Mouse (Mus musculus): ENCODE measurements around the gene Tsc1. TPM values are rescaled to one million over a fixed set of nuclear protein-coding genes. Genes with fewer than 3 reads are reported as not detected.

The Tsc1 gene
- total and polyA plus RNA-seq, 2 experiments from 2014 or later: 22.9 to 42.9 TPM

DNA sequence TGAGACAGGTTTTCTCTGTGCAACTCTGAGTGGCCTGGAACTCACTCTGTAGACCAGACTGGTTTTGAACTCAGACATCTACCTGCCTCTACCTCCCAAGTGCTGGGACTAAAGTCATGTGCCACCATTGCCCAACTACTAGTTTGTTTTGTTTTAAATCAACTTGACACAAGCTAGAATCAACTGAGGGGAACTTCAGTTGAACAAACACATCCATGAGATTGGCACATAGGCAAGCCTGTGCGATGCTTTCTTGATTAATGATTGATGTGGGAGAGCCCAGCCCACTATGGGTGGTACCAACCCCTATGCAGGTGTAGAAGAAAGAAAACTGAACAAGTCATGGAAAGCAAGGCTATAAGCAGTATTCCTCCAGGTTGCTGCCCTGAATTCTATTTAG, 5.8 kb upstream of the Tsc1 start:
- H3K36me3 ChIP-seq (ENCODE audit: insufficient read depth, low read length): no peaks in the 10 kb centered on the region
- no peak overlapping the region for H3K9ac ChIP-seq (replicated peaks; ENCODE audit: low read length, poor library complexity, severe bottlenecking)
- 87% methylated on average over 1 of the region's 1 CpGs for WGBS
- no peak for TF ChIP-seq CTCF (IDR thresholded peaks at IDR 0.05)
- no peak overlapping the region for H3K4me3 ChIP-seq (ENCODE audit: low read depth, low read length)
- ATAC-seq (ENCODE audit: low FRiP score): no peak
- no peak for DNase-seq (ENCODE audit: low spot score)
- H3K9me3 ChIP-seq (ENCODE audit: low read length): no peaks in the 10 kb centered on the region
- no peaks in the 10 kb centered on the region for H3K4me1 ChIP-seq (ENCODE audit: insufficient read depth, low read length)
- no peak overlapping the region for H3K27ac ChIP-seq (ENCODE audit: low read depth, low read length)
- no peaks in the 10 kb centered on the region for H3K27me3 ChIP-seq (ENCODE audit: insufficient read depth, low read length)
- no peak overlapping the region for H3K4me2 ChIP-seq (ENCODE audit: low read depth, low read length, poor library complexity, severe bottlenecking)

DNA sequence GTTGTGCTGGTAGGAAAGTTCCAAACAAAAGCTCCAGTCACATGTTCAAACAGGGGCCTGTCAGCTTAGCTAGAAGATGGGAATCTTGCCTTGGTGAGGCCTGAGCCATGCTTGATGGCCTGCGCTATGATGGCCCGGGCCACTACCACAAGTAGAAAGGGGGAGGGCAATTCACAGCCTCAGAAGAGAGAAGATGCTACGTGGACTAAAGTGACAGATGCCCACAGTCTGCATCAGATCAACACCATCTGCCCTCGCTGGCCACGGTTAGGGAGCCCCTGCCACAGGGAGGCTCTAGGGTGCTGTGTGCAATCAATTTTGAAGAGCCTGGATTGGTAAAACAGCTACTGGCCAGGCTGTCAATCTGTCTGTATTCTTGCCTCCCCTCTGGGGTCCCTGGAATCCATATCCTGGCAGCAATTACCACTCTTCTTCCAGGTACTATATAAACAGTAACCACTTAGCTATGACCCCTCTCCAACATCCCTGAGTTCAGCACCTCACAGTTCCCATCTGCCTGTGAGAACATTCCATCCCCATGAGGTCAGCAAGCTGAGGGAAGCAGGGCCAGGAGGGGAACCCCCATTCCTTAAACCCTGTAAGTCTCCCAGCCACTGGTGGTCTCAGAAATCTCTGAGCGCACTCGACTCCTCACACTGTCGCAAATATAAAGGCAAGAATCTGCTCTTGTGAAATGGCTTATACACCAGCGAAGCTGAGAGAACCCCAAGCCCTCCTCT, 3.8 kb upstream of the Tsc1 start:
- Histone ChIP-seq H3K27ac (ENCODE audit: low read depth, low read length) (no peak overlapping the region), H3K4me2 (ENCODE audit: low read depth, low read length, poor library complexity, severe bottlenecking) (no peak overlapping the region), H3K9me3 (ENCODE audit: low read length) (no peaks in the 10 kb centered on the region), H3K4me1 (ENCODE audit: insufficient read depth, low read length) (no peaks in the 10 kb centered on the region), H3K27me3 (ENCODE audit: insufficient read depth, low read length) (no peaks in the 10 kb centered on the region), H3K4me3 (ENCODE audit: low read depth, low read length) (no peak overlapping the region), H3K9ac (replicated peaks; ENCODE audit: low read length, poor library complexity, severe bottlenecking) (no peak overlapping the region), H3K36me3 (ENCODE audit: insufficient read depth, low read length) (no peaks in the 10 kb centered on the region)
- DNase-seq (ENCODE audit: low spot score): peak; percentile 6
- WGBS: 93% methylated on average over 9 of the region's 9 CpGs
- no peak for TF ChIP-seq CTCF (IDR thresholded peaks at IDR 0.05)
- no peak for ATAC-seq (ENCODE audit: low FRiP score)

DNA sequence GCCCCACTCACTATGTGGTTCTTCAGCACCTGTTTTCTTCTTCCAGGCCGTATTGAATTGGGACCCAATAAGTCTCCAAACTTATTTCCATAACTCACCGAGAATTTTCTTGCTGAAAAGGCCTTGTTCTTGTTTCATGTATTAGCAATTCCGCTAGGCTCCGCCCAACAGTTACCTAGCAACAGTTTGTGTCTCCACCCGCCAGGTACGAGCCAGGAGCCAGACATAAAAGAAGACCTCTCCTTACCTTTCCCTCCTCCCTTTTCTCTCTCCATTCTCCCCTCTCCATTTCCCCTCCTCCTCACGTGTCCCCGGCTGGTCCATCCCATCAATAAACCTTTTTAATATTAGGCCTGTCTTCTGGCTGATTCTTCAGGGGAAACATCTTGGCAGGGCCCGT, 2.7 kb upstream of the Tsc1 start:
- no peaks in the 10 kb centered on the region for H3K27me3 ChIP-seq (ENCODE audit: insufficient read depth, low read length)
- no peaks in the 10 kb centered on the region for H3K9me3 ChIP-seq (ENCODE audit: low read length)
- TF ChIP-seq CTCF (IDR thresholded peaks at IDR 0.05): no peak
- no peak overlapping the region for H3K27ac ChIP-seq (ENCODE audit: low read depth, low read length)
- H3K9ac ChIP-seq (replicated peaks; ENCODE audit: low read length, poor library complexity, severe bottlenecking): no peak overlapping the region
- H3K4me3 ChIP-seq (ENCODE audit: low read depth, low read length): no peak overlapping the region
- no peak for DNase-seq (ENCODE audit: low spot score)
- H3K36me3 ChIP-seq (ENCODE audit: insufficient read depth, low read length): no peaks in the 10 kb centered on the region
- H3K4me1 ChIP-seq (ENCODE audit: insufficient read depth, low read length): peaks cover 4% of the 10 kb centered on the region; the same call in 1 of the 2 replicates
- 23% methylated on average over 9 of the region's 9 CpGs for WGBS
- 0 out of 2 replicates have a peak overlapping the region, but pooled peaks have one; percentile 2 for H3K4me2 ChIP-seq (ENCODE audit: low read depth, low read length, poor library complexity, severe bottlenecking)
- no peak for ATAC-seq (ENCODE audit: low FRiP score)

DNA sequence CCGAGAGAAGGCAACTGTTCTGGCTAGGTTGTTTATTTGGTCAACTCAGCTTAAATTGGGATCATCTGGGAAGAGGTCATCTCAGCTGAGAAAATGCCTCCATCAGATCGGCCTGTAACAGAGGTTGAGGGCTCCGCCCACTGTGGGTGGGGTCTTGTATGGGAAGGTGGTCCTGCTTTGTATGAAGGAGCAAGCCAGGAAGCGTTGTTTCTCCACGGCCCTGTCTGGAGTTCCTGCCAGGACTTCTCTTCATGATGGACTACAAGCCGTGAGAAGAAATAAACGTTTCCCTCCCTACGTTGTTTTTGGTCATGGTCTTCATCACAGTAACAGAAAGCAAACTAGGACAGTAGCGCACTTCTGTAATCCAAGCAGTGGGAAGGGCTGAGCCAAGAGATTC, 2.1 kb upstream of the Tsc1 start:
- ATAC-seq (ENCODE audit: low FRiP score) (no peak), DNase-seq (ENCODE audit: low spot score) (peak; percentile 15)
- no peak for TF ChIP-seq CTCF (IDR thresholded peaks at IDR 0.05)
- Histone ChIP-seq H3K27me3 (ENCODE audit: insufficient read depth, low read length) (no peaks in the 10 kb centered on the region), H3K27ac (ENCODE audit: low read depth, low read length) (no peak overlapping the region), H3K36me3 (ENCODE audit: insufficient read depth, low read length) (no peaks in the 10 kb centered on the region), H3K9me3 (ENCODE audit: low read length) (no peaks in the 10 kb centered on the region), H3K4me2 (ENCODE audit: low read depth, low read length, poor library complexity, severe bottlenecking) (0 out of 2 replicates have a peak overlapping the region, but pooled peaks have one; percentile 2), H3K4me1 (ENCODE audit: insufficient read depth, low read length) (peaks cover 4% of the 10 kb centered on the region; the same call in 1 of the 2 replicates), H3K4me3 (ENCODE audit: low read depth, low read length) (no peak overlapping the region), H3K9ac (replicated peaks; ENCODE audit: low read length, poor library complexity, severe bottlenecking) (no peak overlapping the region)
- WGBS: 8% methylated on average over 9 of the region's 9 CpGs

DNA sequence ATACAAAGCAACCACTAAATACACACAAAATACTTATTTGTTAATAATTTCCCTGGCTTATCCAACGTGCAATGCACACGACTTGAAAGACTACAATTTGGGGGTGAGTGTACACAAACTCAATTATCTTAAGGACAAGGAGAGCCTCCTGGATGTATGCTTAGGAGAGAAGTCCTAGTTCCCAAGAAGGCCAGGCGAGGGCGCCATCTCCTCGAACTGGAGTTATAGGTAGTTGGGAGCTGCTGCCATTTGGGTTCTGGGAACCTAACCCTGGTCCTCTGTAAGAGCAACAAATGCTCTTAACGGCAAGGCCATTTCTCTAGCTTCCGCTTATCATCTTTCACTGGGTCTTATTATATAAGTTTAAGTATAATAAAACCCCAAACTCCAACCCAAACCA, 1.2 kb upstream of the Tsc1 start:
- Histone ChIP-seq H3K36me3 (ENCODE audit: insufficient read depth, low read length) (no peaks in the 10 kb centered on the region), H3K9me3 (ENCODE audit: low read length) (no peaks in the 10 kb centered on the region), H3K9ac (replicated peaks; ENCODE audit: low read length, poor library complexity, severe bottlenecking) (no peak overlapping the region), H3K4me1 (ENCODE audit: insufficient read depth, low read length) (peaks cover 4% of the 10 kb centered on the region; the same call in 1 of the 2 replicates), H3K4me2 (ENCODE audit: low read depth, low read length, poor library complexity, severe bottlenecking) (no peak overlapping the region), H3K4me3 (ENCODE audit: low read depth, low read length) (no peak overlapping the region), H3K27me3 (ENCODE audit: insufficient read depth, low read length) (no peaks in the 10 kb centered on the region), H3K27ac (ENCODE audit: low read depth, low read length) (no peak overlapping the region)
- 56% methylated on average over 7 of the region's 7 CpGs for WGBS
- TF ChIP-seq CTCF (IDR thresholded peaks at IDR 0.05): peak; percentile 49
- no peak for DNase-seq (ENCODE audit: low spot score)
- no peak for ATAC-seq (ENCODE audit: low FRiP score)

DNA sequence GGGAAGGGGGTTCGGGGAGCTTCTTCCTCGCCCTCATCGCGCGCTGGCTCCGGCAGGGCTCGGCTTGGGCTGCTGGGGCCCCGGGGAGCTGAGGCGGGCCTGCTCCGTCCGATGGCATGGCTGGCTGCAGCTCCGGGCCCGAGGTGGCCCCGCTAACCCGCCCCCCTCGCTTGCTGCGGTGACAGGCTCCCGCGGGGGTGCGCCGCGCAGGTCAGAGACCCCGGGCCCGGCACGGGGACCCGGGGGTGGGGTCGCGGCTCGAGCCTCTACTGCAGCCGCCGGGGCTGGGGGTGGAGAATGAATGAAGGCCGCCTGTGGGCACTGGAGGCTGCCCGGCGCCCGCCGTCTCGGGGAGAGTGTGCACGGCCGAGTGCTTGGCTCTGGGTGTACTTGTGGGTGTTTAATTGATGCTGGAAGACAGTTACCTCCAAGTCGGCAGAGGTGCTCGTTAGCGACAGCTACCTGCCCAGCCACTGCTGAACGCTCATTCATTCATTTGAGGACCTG, 460 bp downstream of the Tsc1 start:
- WGBS: 1% methylated on average over 33 of the region's 43 CpGs
- H3K4me3 ChIP-seq (ENCODE audit: low read depth, low read length): peak overlapping the region; percentile 98
- H3K4me2 ChIP-seq (ENCODE audit: low read depth, low read length, poor library complexity, severe bottlenecking): peak overlapping the region; percentile 66
- no peak for TF ChIP-seq CTCF (IDR thresholded peaks at IDR 0.05)
- DNase-seq (ENCODE audit: low spot score): peak; percentile 15
- H3K27me3 ChIP-seq (ENCODE audit: insufficient read depth, low read length): no peaks in the 10 kb centered on the region
- peaks cover 4% of the 10 kb centered on the region; the same call in 1 of the 2 replicates for H3K4me1 ChIP-seq (ENCODE audit: insufficient read depth, low read length)
- H3K36me3 ChIP-seq (ENCODE audit: insufficient read depth, low read length): no peaks in the 10 kb centered on the region
- H3K9me3 ChIP-seq (ENCODE audit: low read length): no peaks in the 10 kb centered on the region
- peak; percentile 75 for ATAC-seq (ENCODE audit: low FRiP score)
- H3K9ac ChIP-seq (replicated peaks; ENCODE audit: low read length, poor library complexity, severe bottlenecking): peak overlapping the region; percentile 94
- peak overlapping the region; percentile 91 for H3K27ac ChIP-seq (ENCODE audit: low read depth, low read length)

All from midbrain, postnatal 0 days (tissue).